Mouse (Mus musculus) MEL (cell line): Measurements from ENCODE around the gene Palm3. TPM values are rescaled to one million over a fixed set of nuclear protein-coding genes. Genes with fewer than 3 reads are reported as not detected.

Experiments used
- DNase-seq: peaks from one replicate; pipeline ENCODE4 v3.0.0; 2011; ENCODE audit warnings: low read depth, low spot score
- H3K27ac ChIP-seq: 2 replicates; pipeline ENCODE4 v1.5.1; 2012; ENCODE audit warnings: low read depth, mild to moderate bottlenecking, control low read depth, low read length, moderate library complexity; ENCODE audit not compliant: control insufficient read depth
- H3K27me3 ChIP-seq, 2 experiments: fragments of 150-350 bp in 1 of 2; sonication (generic) in 1 of 2; 2 replicates each; pipeline ENCODE4 v1.6.1; 2012; ENCODE audit warnings: low read length in 2 of 2, mild to moderate bottlenecking in 2 of 2, improper control_type of control experiment in 1 of 2, moderate library complexity in 1 of 2; ENCODE audit not compliant: insufficient read depth in 2 of 2, control insufficient read depth in 1 of 2
- H3K36me3 ChIP-seq, 2 experiments: 2 replicates each; pipeline ENCODE4 v1.6.1; 2012 to 2014; ENCODE audit warnings: low read length in 2 of 2, improper control_type of control experiment in 1 of 2, inconsistent platforms in 1 of 2, mild to moderate bottlenecking in 1 of 2; ENCODE audit not compliant: insufficient read depth in 2 of 2, control insufficient read depth in 1 of 2
- H3K4me1 ChIP-seq, 2 experiments: fragments of 150-350 bp in 1 of 2; sonication (generic) in 1 of 2; 2 replicates each; pipeline ENCODE4 v1.6.1; 2012; ENCODE audit warnings: low read length in 2 of 2, improper control_type of control experiment in 1 of 2, mild to moderate bottlenecking in 1 of 2; ENCODE audit not compliant: insufficient read depth in 2 of 2, control insufficient read depth in 1 of 2
- H3K4me3 ChIP-seq, 2 experiments: fragments of 150-350 bp in 1 of 2; sonication (generic) in 1 of 2; 2 replicates each; pipeline ENCODE4 v1.5.1; 2012; ENCODE audit warnings: low read depth in 2 of 2, low read length in 2 of 2, mild to moderate bottlenecking in 2 of 2, moderate library complexity in 2 of 2, control low read depth in 1 of 2, improper control_type of control experiment in 1 of 2; ENCODE audit not compliant: control insufficient read depth in 1 of 2, insufficient read depth in 1 of 2
- H3K79me2 ChIP-seq: 2 replicates; pipeline ENCODE4 v1.6.1; 2012; ENCODE audit warnings: mild to moderate bottlenecking, low read length, moderate library complexity; ENCODE audit not compliant: control insufficient read depth, poor library complexity, insufficient read depth
- H3K9ac ChIP-seq: 2 replicates; pipeline ENCODE4 v1.6.1; 2012; ENCODE audit warnings: low read depth, mild to moderate bottlenecking, control low read depth, low read length, moderate library complexity; ENCODE audit not compliant: control insufficient read depth, poor library complexity, severe bottlenecking
- H3K9me3 ChIP-seq: fragments of 150-350 bp; sonication (generic); replicated peaks from 2 replicates; pipeline ENCODE4 v1.6.1; 2012; ENCODE audit warnings: mild to moderate bottlenecking, low read length, improper control_type of control experiment, moderate library complexity; ENCODE audit not compliant: insufficient read depth
- CTCF ChIP-seq, 3 experiments: IDR thresholded peaks in 2 of 3; conservative IDR thresholded peaks in 1 of 3; 2 replicates each; pipeline ENCODE4 v1.5.1; 2011 to 2012; ENCODE audit warnings: low read length in 3 of 3, low read depth in 2 of 3, mild to moderate bottlenecking in 2 of 3, improper control_type of control experiment in 1 of 3, inconsistent platforms in 1 of 3, mixed read lengths in 1 of 3, moderate library complexity in 1 of 3; ENCODE audit not compliant: control insufficient read depth in 1 of 3, insufficient read depth in 1 of 3, poor library complexity in 1 of 3, severe bottlenecking in 1 of 3
- E2F4 ChIP-seq: IDR thresholded peaks from 2 replicates; pipeline ENCODE4 v1.6.1; 2011; ENCODE audit warnings: low read depth, low read length, improper control_type of control experiment, borderline replicate concordance
- ELF1 ChIP-seq: IDR thresholded peaks from 2 replicates; pipeline ENCODE4 v1.6.1; 2014; ENCODE audit warnings: low read depth, mild to moderate bottlenecking, inconsistent platforms, low read length, improper control_type of control experiment, moderate library complexity
- ETS1 ChIP-seq: IDR thresholded peaks from 2 replicates; pipeline ENCODE4 v1.6.1; 2012; ENCODE audit warnings: low read depth, mild to moderate bottlenecking, inconsistent platforms, low read length, improper control_type of control experiment, moderate library complexity
- GATA1 ChIP-seq: IDR thresholded peaks from 2 replicates; pipeline ENCODE4 v1.6.1; 2011; ENCODE audit warnings: low read depth, low read length, improper control_type of control experiment
- HCFC1 ChIP-seq: IDR thresholded peaks from 2 replicates; pipeline ENCODE4 v1.6.1; 2012; ENCODE audit warnings: low read depth, mild to moderate bottlenecking, inconsistent platforms, low read length, improper control_type of control experiment, moderate library complexity
- MAFK ChIP-seq: IDR thresholded peaks from 2 replicates; pipeline ENCODE4 v1.6.1; 2011; ENCODE audit warnings: low read depth, mild to moderate bottlenecking, low read length, improper control_type of control experiment, borderline replicate concordance
- MYB ChIP-seq: IDR thresholded peaks from 2 replicates; pipeline ENCODE4 v1.6.1; 2011; ENCODE audit warnings: mild to moderate bottlenecking, low read depth, low read length, improper control_type of control experiment
- MYC ChIP-seq: IDR thresholded peaks from 2 replicates; pipeline ENCODE4 v1.6.1; 2011; ENCODE audit warnings: low read depth, mild to moderate bottlenecking, low read length, improper control_type of control experiment, moderate library complexity
- NRF1 ChIP-seq: IDR thresholded peaks from 2 replicates; pipeline ENCODE4 v1.6.1; 2014; ENCODE audit warnings: low read depth, mild to moderate bottlenecking, inconsistent platforms, low read length, improper control_type of control experiment, moderate library complexity; ENCODE audit not compliant: poor library complexity, insufficient read depth, severe bottlenecking
- POLR2A ChIP-seq, 2 experiments: IDR thresholded peaks; 2 replicates each; pipeline ENCODE4 v1.6.1; 2011 to 2012; ENCODE audit warnings: low read length in 2 of 2, mild to moderate bottlenecking in 2 of 2, control low read depth in 1 of 2, improper control_type of control experiment in 1 of 2, low read depth in 1 of 2, moderate library complexity in 1 of 2; ENCODE audit not compliant: control insufficient read depth in 1 of 2, insufficient read depth in 1 of 2, poor library complexity in 1 of 2
- POLR2AphosphoS5 ChIP-seq: IDR thresholded peaks from 2 replicates; pipeline ENCODE4 v1.6.1; 2012; ENCODE audit warnings: low read depth, borderline replicate concordance, mild to moderate bottlenecking, inconsistent platforms, low read length, moderate library complexity, mixed read lengths
- RCOR1 ChIP-seq: IDR thresholded peaks from 2 replicates; pipeline ENCODE4 v1.6.1; 2012; ENCODE audit warnings: low read depth, mild to moderate bottlenecking, inconsistent platforms, low read length, improper control_type of control experiment
- SMC3 ChIP-seq: IDR thresholded peaks from 2 replicates; pipeline ENCODE4 v1.6.1; 2011; ENCODE audit warnings: low read depth, low read length, improper control_type of control experiment
- TAL1 ChIP-seq: IDR thresholded peaks from 2 replicates; pipeline ENCODE4 v1.6.1; 2012; ENCODE audit warnings: mild to moderate bottlenecking, inconsistent platforms, low read length, moderate library complexity, mixed read lengths
- UBTF ChIP-seq: IDR thresholded peaks from 2 replicates; pipeline ENCODE4 v1.6.1; 2012; ENCODE audit warnings: low read depth, mild to moderate bottlenecking, inconsistent platforms, low read length, improper control_type of control experiment, moderate library complexity, borderline replicate concordance; ENCODE audit not compliant: insufficient read depth
- USF2 ChIP-seq, 2 experiments: IDR thresholded peaks; 2 replicates each; pipeline ENCODE4 v1.6.1; 2011 to 2012; ENCODE audit warnings: improper control_type of control experiment in 2 of 2, low read length in 2 of 2, borderline replicate concordance in 1 of 2, inconsistent platforms in 1 of 2, low read depth in 1 of 2, mild to moderate bottlenecking in 1 of 2; ENCODE audit not compliant: insufficient read depth in 1 of 2
- ZKSCAN1 ChIP-seq: IDR thresholded peaks from 2 replicates; pipeline ENCODE4 v1.6.1; 2012; ENCODE audit warnings: low read depth, mild to moderate bottlenecking, inconsistent platforms, low read length, improper control_type of control experiment, moderate library complexity
- ZNF384 ChIP-seq: IDR thresholded peaks from 2 replicates; pipeline ENCODE4 v1.6.1; 2012; ENCODE audit warnings: low read depth, mild to moderate bottlenecking, inconsistent platforms, low read length, improper control_type of control experiment
- polyA plus RNA-seq, 2 experiments: library from polyadenylated mRNA; stranded (reverse) in 1 of 2; unstranded in 1 of 2; fragments of >175 nt in 1 of 2; fragments of >200 nt in 1 of 2; gene quantifications; 2 replicates each; pipeline versions ENCODE4 v1.2.1 to v1.2.4; 2012; ENCODE audit warnings: low replicate concordance in 2 of 2, low read depth in 1 of 2; ENCODE audit not compliant: insufficient read length in 2 of 2, insufficient read depth in 1 of 2, missing spikeins in 1 of 2
- total RNA-seq: library from RNA; depleted of rRNA; stranded (reverse); fragments of 300-350 nt; gene quantifications from 2 replicates; pipeline ENCODE4 v1.2.3, GENCODE M21; 2012

Palm3 gene
- total and polyA plus RNA-seq, 3 experiments = 0.65 to 3.6 TPM; not detected in 1

DNA sequence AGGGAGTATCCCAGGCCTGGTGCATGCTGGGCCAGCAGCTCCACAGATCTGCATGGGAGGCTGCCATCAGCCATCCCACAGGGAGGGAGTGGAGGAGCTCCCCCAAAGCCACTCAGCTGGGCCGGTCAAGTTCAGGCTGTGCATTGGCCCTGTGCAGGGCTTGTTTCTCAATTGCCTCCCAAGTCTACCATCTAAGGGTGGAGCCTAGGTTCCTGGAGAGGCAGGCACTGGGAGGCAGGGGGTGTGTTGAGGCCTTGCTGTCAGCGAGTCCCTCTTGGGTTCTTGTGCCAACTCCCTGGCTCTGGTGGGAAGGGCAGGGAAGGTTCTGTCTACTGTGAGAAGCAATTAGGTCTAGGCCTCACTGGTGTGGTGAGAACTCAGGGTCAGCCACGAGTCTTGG lies 50.6 kb downstream of the Palm3 start:
- TF ChIP-seq CTCF (IDR thresholded peaks at IDR 0.05 in 2 of 3, conservative IDR thresholded peaks at IDR 0.05 in 1 of 3; ENCODE audit: control insufficient read depth in 1 of 3, insufficient read depth in 1 of 3, low read depth in 2 of 3, low read length in 3 of 3, poor library complexity in 1 of 3, severe bottlenecking in 1 of 3) (no peak), ZNF384 (no peak), POLR2A (IDR thresholded peaks at IDR 0.05; ENCODE audit: control insufficient read depth in 1 of 2, insufficient read depth in 1 of 2, low read depth in 1 of 2, low read length in 2 of 2, poor library complexity in 1 of 2) (no peak), RCOR1 (no peak), USF2 (IDR thresholded peaks at IDR 0.05; ENCODE audit: borderline replicate concordance in 1 of 2, insufficient read depth in 1 of 2, low read depth in 1 of 2, low read length in 2 of 2) (no peak), HCFC1 (no peak), POLR2AphosphoS5 (no peak), SMC3 (no peak), MYC (no peak), ZKSCAN1 (no peak), UBTF (no peak), ELF1 (no peak), ETS1 (no peak), NRF1 (no peak)
- TF ChIP-seq, all 39 proteins: peak for 0
- H3K9ac ChIP-seq = no peak overlapping the region
- H3K27me3 ChIP-seq = no peaks in the 10 kb centered on the region
- H3K9me3 ChIP-seq = no peaks in the 10 kb centered on the region
- H3K36me3 ChIP-seq = peaks cover 0 to 6% of the 10 kb centered on the region in 2 experiments; a peak in 1 of 4 replicates
- H3K27ac ChIP-seq = no peak overlapping the region
- H3K4me1 ChIP-seq = peaks cover 0 to 6% of the 10 kb centered on the region in 2 experiments; a peak in 3 of 4 replicates
- H3K4me3 ChIP-seq = no peak overlapping the region
- peaks cover 10% of the 10 kb centered on the region for H3K79me2 ChIP-seq
- no peak for DNase-seq

DNA sequence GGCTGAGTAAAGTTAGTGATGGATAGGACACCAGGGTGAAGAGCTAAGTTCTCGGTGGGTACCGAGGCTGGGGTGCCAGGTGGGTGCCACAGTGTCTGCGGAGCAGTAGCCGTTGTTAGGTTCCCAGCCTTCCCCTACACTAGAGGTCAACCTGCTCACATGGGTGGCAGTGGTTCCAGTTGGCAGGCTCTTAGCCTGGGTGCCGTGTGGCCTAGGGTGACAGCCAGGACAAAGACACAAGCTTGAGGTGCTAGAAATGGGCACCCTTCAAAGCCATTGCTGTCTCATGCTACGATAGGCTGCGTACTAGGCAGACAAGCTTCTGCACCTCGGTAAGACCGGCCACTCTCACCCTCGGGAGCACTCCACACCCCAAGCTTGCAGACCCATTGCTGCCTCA lies 51.0 kb downstream of the Palm3 start:
- Histone ChIP-seq H3K27ac (no peak overlapping the region), H3K36me3 (peaks cover 0 to 6% of the 10 kb centered on the region in 2 experiments; a peak in 1 of 4 replicates), H3K27me3 (no peaks in the 10 kb centered on the region), H3K4me3 (no peak overlapping the region), H3K79me2 (peaks cover 10% of the 10 kb centered on the region), H3K9me3 (no peaks in the 10 kb centered on the region), H3K9ac (no peak overlapping the region), H3K4me1 (peaks cover 0 to 6% of the 10 kb centered on the region in 2 experiments; a peak in 3 of 4 replicates)
- no peak for DNase-seq
- TF ChIP-seq POLR2AphosphoS5 = no peak
- no peak for TF ChIP-seq NRF1
- no peak for TF ChIP-seq ELF1
- no peak for TF ChIP-seq MYB
- TF ChIP-seq MYC = no peak
- TF ChIP-seq ZNF384 = no peak
- no peak for TF ChIP-seq MAFK
- no peak for TF ChIP-seq TAL1
- no peak for TF ChIP-seq GATA1
- TF ChIP-seq E2F4 = no peak
